Mouse (Mus musculus) lung, postnatal 25 days (tissue): Measurements from ENCODE around the gene Gzmc.
"Not testable (repeated sequence)": the region's sequence is repeated elsewhere in the genome, so short reads cannot be mapped to it uniquely, and the experiment has no call there.

Experiments used
- DNase-seq: peaks from one replicate; pipeline ENCODE4 v3.0.0; 2022; ENCODE audit warnings: low spot score

Gene Gzmc

DNA sequence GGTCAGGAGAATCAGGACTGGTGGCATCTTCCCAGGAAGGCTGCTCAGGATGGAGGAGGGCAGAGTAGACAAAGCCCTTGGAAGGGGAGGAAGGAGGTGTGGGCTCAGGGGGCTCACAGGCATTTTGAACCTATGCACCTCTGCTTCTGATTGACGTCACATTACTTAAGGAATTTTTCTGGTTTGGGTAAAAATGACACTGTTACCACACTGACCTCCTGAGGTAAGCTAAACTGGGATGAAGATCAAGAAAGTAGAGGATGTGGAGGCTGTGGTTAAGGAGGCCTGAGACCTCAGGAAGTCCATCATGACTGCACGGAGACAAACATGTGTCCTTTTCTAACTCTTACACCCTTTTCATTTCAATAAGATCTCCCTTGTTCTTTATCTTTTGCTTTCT is at the start of gene Gzmc:
Gzmc (minus strand) TSS at position 101 of the 400 bp plus-strand sequence.
- DNase-seq, result no peak

DNA sequence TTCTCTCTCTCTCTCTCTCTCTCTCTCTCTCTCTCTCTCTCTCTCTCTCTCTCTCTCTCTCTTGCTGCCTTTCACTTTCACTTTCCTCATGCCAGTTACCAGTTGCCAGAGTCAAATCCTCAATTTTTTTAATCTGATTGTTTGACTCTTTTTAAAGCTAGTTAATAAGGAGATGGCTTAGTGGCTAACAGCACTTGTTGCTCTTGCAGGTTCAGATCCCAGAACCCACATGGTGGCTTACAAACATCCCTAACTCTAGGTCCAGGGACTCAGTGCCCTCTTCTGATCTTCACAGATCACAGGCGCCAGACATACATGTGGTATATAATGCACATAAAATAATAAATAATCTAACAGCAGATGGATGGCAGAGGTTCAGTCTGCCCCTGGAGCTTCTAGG is 49.4 kb upstream of the Gzmc start:
- DNase-seq, result no peak

- no peak for DNase-seq
These were observed 46.6 kb upstream of the Gzmc start for GRCm38 (mm10) chr14:56281090-56281489.

- DNase-seq, result not testable (repeated sequence)
These were observed 44.2 kb upstream of the Gzmc start for GRCm38 (mm10) chr14:56278691-56279090.

DNA sequence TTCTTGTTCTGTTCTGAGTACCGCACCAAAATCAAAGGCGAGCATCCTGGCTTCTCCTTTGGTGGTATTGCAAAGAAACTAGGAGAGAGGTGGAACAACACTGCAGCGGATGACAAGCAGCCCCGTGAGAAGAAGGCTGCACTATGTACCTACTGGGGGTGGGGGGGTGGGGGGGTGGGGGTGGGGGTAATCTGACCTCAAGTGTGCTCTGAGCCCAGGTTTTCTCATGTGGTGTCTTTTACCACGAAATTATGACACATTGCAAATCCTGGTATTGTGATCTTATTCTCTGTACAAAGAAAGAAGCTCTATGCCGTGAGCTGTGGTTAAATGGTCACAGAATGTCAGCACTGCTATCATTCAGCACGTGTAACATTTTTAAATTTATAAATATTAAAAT is 41.6 kb upstream of the Gzmc start:
- not testable (repeated sequence) for DNase-seq

DNA sequence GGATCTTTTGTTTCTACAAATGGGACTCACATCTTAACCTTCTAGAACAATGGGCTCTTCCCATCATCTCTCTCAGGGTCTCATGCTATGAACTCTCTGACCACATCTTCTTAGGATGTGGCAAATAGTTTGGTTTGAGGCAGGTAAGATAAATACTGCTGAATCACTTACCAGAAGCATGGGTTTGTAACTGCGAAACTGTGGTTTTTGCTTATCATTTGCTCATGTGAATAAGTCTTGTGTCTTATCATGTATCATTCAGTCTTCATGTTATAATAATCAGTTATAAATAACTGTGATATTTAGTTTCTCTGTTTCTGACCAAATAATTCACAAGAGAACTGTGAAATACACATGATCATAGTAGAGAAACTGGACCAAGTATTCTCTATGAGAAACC is 31.7 kb upstream of the Gzmc start:
- DNase-seq, result no peak

- no peak for DNase-seq
These were observed 27.7 kb upstream of the Gzmc start, which contains the start of gene Gzmb for GRCm38 (mm10) chr14:56262153-56262552. Gene Gzmb (minus strand): TSS chr14:56262260.

GRCm38 (mm10) chr14:56240409-56240808 is 6.0 kb upstream of the Gzmc start:
- no peak for DNase-seq

GRCm38 (mm10) chr14:56211317-56211716 is 23.1 kb downstream of the Gzmc start, which contains the start of gene Gzmf:
Gene Gzmf (minus strand): TSS chr14:56211417.
- no peak for DNase-seq

- no peak for DNase-seq
These were observed 28.8 kb downstream of the Gzmc start for GRCm38 (mm10) chr14:56205613-56206012.

DNA sequence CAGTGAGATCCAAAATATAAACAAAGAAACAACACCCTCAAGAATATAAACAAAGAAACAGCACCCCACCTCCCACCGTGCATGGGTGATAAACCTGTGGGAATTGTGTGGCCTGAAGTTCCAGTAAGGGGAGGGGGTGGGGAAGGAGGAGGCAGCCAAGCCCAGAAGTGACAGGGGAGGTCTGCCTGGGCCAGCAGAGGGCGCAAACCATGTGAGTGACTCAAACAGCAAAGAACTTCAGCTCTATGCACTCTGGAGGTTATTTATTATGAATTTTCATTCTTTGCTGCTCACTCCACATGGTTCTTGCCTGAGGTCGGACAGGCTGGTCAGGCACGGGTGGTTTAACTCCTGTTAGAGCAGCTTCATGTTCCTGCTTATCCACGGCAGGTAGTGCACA is 29.4 kb downstream of the Gzmc start:
- not testable (repeated sequence) for DNase-seq

- DNase-seq, result peak; percentile 33
These were observed 30.5 kb downstream of the Gzmc start for GRCm38 (mm10) chr14:56203975-56204374.

- DNase-seq, result no peak
These were observed 47.5 kb downstream of the Gzmc start for GRCm38 (mm10) chr14:56186946-56187345.

GRCm38 (mm10) chr14:56186521-56186920 is 47.9 kb downstream of the Gzmc start:
- no peak for DNase-seq
